Mouse (Mus musculus) heart, adult 18-20 months (tissue): ENCODE measurements at regions not wholly inside any gene's neighbourhood (a gene's known extent, or its start where the extent isn't known, plus 50 kb on each side); places are given as distances from the start of the nearest gene placed in this dataset.

Experiments
- DNase-seq, 2 experiments: peaks; one replicate each; pipeline ENCODE4 v3.0.0; 2021 to 2022; ENCODE audit warnings: mixed read lengths in 1 of 2

DNA sequence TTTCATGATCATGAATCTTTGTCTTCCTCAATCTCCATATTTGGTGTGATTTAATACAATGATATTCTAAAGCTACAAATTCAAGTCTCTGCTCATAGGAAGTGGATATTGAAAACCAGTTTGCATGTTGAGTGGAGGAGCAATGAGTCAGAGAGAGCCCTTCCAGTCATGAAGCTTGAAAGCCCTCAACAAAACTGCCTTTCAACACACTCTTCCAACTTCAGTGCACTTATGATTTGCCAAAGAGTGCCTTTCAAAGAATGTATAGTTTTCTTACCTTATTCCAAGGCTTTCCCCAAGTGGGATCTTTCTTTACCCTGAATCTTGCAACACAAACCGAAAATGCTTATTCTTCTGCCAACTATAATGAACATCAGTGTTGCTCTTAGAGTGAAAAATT lies 690.6 kb downstream of the Hdgfl1 start:
- no peak for DNase-seq

DNA sequence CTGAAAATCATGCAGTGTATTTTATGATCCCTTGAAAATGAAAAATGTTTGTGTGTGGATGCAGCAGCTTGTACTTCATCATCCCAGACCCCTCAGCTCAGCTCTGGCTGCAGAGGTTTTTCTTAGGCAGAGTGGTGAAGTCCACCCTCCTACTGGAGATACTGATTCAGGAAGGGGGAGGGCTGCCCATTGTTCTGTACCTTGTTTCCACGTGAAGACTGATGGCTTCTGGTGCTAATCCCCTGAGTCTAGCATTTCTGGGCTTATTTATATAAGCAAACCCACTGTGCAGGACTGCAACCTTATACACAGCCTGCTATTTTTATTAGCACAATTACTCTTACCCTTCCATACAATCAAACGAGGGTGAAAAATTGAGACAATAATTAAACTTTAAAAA lies 708.6 kb downstream of the Hdgfl1 start:
- DNase-seq, result no peak

DNA sequence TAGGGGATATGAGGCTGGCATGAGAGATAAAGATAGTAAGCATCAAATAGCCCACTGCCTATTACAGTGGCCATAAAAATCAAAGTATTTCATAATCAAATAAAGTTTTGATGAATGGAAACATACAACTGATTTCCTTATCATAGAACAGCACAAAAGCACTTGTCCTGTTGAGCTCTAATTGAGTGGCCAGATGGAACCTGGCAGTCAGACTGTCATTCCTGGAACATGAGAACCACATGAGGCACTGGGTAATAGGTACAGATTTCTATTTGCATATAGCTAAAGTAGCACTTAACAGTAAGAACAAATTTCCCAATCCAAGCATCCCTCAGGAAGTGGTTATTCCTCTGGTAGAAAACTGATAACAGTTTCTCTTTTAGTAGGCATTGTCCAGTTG lies 732.3 kb downstream of the Hdgfl1 start:
- DNase-seq, result no peak

DNA sequence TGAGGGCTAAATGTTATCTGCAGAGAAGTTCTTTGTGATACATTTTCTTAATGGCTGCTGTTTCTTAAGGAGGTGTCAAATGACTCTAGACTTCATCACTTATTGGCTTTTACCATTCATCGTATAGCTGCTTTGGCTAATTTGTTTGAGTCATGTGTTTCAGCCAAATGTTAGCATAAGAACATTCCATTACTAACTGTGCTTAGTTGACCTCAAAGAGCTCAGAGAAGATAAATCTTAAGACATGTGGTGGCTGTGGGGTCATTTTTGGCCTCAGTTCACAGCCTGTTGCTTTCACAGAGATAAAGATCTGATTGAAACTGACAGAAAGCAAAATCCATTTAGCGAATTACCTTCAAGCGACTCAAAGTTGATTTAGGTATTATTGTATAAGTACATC lies 743.6 kb downstream of the Hdgfl1 start:
- DNase-seq, result no peak

DNA sequence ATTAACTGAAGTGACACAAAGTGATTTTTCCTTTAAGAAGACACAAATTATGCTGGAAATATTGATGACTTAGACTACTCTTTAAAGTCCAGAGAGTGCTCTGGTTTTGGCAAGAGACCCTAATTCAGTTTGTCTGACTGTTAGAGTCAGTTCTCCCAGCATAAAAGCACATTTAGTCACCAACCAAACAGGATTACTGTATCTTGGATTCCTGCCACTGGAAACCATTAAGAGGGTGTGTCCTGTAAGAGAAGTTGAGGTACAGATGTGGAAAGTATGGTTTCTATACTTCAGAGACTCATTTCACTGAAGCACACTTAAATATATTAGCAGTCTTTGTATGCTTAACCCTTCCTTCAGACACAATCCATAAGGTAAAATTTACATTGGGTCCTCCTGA lies 745.3 kb downstream of the Hdgfl1 start:
- no peak for DNase-seq

DNA sequence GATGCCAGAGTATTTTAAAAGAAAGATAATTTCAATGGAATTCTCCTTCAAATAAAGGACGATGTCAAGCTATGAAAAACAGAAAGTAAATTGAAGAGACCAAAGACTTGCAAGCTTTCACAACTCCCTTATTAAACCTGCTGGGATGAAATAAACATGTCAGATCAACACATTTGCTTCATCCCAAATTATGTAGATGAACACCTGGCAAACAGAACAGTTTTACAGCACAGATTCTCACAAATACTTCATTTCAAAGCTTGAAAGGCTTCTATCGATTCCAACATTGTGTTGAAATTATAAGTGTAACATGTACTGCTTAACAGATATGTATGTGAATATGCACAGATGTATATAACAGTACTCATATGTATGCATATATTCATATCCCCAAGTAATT lies 749.5 kb downstream of the Hdgfl1 start:
- DNase-seq, result no peak

DNA sequence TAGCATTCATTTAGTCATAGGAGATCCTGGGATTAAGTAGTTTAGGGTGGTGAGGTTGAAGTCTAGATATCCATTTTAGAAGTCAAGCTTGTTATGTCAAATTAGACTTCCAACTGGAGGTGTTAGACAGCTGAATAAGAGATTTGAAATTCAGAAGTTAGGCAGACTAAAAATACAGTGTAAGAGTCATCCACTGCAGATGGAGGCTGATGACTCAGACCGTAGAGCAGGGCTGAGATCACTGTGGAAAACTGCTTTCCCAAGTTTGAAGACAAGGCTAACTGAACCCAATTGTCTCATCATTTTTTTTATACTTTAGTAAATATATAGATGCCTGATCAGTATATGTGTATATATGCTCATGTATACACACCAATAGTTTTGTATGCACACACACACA lies 738.8 kb upstream of the Nrsn1 start:
- no peak for DNase-seq

DNA sequence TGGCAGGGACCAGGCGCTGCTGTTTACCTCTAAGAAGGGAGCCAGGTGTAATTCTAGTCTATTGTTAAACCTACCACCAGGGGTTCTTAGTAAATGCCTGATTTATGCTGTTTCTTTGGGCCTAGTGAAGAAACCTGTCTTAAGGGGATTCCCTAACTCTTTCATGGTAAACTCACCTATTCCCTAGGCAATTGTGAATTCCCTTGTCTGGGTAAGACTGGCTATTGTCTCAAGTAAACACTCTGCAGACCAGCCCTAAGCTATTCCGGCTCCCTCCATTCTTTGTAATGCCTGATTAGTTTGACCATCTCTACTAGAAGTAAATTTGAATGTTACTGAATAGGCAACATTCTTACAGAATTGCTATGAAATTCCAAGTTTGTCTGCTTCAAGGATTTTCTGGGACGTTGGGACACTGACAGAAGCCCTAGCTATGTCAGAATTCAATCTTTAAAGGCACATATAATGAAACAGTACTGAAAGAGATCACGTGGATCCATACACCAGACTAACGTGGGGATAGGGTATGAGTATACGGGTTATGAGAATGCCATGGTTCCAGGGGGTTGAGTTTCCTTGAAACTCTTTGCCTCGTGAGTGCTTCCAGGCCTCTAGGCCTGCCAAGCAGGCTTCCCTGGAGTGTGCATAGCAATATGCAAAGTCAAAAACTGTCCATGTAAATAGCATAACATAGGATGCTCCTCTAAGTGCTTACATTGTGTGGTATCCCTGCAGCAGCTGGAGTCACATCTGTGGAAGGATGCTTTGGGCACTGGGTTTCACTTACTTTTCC lies 734.7 kb upstream of the Nrsn1 start:
- no peak for DNase-seq

DNA sequence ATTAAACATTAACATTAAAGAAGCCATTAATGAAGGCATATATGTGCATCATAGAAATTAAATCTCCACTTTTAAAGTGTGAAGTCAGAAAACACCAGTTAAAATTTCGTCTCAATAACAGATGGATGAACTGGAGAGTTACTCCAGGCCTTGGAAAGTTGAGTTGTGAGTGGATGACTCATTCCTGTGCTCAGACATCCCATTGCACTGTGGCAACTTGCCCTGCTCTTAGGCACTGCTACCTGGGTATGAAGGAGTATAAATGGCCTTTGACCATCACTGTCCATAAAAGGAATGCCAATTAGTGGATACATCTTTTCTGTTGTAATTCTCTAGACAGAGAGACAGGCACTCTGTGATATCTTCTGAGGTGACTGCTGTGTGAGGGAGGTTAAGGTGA lies 723.2 kb upstream of the Nrsn1 start:
- DNase-seq, result no peak

DNA sequence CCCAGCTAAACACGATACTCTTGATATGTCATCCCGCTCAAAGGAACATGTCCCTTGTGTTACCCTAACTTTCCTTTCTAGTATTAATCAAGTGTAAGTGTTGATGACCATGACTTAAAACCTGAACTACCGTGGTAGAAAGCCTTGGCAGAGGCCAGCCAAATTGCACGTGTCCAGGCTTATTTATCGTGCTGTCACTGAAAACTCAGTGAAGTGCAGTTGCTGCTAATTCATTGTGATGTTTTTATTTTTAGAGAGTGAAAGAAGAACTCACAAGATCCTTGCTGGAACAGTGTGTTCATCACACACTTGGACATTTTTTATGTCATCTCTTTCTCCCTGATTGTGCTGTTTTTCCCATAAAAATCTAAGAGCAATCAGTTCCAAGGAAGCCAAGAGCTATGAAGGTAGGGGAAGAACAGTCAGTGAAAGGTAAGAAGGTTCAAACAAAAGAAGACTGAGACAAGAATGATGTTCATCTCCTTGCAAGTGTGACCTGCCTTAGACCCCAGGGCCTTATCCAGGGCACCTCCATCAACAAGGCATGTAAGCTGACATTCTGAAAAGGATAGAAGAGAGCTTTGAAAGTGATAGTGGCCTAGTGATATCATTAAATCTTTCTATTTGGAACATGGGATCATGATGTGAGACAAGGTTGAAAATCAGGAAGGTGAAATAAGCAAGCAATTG lies 718.9 kb upstream of the Nrsn1 start:
- no peak for DNase-seq

DNA sequence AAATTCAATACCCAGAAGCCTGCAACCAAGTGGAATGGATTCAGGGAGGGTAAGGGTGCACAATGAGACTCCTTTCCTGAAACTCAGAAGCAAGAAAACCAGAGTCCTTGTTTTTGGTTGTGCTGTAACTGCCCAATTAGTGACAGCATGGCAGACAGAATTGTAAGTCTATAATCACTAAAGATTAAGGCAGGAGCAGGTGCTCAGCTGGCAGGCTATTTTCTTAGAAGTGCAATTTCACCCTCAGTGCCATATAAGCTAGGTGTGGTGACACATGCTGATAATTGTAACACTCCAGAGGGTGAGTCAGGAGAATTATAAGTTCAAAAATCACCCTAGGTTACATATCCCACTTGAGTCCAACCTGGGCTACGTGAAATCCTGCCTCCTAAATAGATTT lies 714.2 kb upstream of the Nrsn1 start:
- no peak for DNase-seq

DNA sequence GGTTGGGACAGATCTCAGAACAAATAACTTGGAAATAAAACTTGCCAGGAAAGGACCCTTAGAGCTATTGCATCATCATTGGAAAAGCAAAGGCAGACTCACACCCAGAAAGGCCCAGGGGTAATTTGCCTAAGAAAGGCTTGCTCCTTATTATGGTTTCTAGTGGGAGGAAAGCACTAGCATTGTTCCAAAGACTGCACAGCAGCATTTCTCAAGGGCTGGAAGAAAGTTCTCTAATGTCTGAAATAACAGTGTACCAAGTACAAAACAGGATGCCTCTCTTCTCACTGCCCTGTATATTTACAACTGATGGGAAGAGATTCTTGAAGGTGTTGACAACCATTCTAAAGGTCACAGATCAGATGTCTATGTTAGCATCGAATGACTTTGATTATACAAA lies 713.4 kb upstream of the Nrsn1 start:
- no peak for DNase-seq

DNA sequence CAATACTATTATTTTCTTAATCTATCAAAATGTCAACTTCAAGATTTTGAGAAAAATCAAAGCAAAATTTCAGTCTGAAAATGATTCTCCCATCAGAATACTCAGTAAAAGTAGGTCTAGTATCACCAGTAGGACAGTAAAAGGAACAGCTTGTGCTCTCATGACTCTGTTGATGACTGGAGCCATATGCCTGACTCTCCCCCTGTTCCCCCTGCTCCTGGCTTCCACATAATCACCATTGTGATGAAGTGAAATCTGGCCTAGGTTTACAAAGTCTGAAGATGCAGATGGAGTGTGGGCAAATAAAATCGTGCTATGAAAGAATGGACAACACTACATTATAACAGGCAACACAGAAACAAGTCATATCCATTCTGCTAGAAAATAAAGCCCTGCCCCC lies 708.3 kb upstream of the Nrsn1 start:
- DNase-seq, result no peak

DNA sequence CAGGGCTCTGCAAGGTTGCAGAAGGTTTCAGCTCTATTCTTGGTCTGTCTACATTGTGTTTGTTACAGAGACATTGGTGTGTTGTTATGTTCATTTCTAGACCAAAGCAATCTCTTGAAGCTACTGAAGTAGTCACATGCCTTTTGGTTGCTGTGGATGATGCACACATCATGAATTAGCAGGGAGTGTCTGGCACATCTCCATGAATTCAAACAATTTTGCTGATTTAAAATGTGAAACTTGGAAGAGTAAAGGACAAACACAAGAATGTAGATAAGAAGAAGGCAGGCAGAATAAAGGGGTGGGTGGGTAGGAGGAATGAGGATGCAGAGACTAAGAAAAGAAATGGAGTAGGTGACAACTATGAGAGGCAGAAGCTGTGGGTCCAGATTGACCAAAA lies 688.3 kb upstream of the Nrsn1 start:
- DNase-seq, result no peak

DNA sequence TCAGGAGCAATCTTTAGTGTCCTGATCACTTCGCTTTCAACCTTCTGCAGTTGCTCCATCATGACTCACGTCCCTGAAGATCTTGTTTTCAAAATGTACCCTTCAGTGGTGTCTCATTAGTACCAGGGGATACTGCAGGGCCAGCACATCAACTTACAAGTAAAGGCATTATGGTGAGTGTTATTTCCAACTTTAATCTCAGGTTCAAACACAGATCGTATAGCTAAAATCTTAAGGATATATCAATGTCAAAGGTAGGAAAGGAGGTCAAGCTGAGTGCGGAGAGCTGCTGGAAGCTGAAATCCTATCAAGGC lies 687.8 kb upstream of the Nrsn1 start:
- no peak for DNase-seq

DNA sequence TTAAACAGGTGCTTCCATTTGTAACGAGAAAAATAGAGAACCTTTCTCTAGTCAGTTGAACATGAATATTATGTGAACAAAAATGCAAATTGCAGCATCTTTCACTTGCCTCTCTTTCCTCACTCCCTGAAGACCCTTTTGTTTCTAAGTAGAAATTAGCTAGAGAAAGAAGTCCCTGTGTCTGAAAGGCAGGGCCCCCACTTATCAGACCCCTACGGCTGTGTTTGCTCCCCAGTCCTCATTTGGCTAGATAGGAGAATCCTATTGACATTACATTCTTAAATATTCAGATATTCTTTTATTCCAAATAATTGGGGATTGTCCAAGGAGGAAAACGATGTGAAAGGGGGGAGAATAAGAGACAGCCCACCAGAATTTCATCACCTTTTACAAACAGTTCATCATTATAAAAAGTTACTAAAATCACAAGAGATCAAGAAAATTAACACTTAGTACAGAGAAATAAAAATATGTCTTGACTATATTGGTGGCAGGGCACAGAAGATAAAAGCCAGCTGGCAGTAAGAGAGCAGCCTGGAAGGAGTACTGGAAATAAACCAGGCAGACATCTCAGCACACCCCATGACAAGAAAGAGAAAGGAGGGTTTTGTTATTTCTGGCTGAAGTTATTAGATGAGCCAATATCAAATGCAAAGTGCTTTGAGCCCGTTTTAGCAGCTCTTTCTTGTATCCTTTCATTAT lies 687.3 kb upstream of the Nrsn1 start:
- DNase-seq, result peak in 1 of 2 experiments; percentile 4

DNA sequence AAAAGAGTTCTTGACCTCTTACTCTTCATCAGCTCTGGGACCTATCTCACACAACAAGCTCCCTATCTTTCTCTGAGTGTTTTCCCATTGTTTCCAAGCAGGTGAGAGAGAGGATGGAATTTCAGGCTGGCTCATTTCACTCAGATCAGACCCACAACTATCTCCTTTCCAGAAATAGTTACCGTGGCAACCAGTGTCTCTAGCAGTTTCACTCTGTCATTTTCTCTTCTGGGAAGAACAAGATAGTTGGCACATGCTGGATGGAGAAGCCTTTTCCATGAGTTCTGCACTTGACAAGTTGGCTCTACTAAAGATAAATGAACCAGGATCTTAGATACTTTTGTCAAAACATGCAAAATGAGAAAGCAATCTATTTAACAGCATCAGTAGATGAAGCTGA lies 667.3 kb upstream of the Nrsn1 start:
- DNase-seq, result no peak

DNA sequence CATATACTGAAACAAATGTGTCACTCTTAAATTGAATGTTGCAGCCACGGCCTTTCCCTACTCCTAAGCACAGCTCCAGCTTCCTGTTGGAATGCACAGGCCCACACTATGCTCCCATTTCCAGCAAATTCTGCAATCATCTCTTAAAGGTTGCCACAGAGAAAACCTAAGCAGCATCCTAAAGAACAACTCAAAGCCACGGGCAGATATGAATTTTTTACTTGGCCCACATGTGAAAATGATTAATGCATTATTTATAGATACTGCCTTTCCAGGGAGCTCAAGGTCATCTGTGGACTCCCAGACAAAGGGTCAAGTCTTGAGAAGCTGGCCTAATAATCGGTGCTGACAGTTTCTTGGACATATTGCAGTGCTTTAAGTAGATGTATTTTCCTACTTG lies 663.5 kb upstream of the Nrsn1 start:
- no peak for DNase-seq

DNA sequence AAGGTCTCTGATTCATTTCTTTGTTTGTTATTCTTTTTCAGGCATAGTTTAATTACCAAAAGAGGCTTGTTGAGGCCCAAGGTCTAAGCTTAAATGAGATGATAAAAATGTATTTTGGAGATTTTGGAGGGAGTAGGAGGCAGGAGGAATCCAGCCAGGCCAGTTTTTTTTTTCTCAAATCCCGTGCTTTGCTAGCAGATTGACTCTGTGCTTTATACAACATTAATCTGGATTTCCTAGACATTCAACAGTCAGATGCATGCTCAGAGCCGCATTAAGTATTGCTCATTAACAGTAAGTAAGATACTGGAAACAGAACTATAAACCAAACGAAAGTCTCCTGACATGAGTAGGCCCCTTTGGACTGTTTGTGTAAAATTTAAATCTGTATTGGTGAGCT lies 662.9 kb upstream of the Nrsn1 start:
- no peak for DNase-seq

DNA sequence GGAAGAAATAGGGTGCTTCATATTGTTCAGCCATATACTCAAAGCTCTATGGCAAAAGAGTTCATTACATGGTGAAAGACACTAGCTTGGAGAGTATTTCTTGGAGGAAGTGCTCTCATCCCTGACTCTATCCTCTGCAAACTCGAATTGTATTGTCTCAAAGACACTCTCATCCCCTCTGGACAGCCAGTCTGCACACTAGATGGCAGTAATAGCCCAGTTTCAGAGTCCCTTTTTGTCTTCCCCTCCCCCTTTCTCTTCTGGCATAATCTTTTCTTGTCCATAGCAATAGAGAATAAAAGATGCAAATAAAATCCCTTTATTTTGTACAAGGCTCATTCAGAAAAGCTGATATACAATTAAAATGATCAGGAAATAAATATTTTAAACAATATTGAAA lies 662.5 kb upstream of the Nrsn1 start:
- DNase-seq, result peak; percentile 21 to 74

DNA sequence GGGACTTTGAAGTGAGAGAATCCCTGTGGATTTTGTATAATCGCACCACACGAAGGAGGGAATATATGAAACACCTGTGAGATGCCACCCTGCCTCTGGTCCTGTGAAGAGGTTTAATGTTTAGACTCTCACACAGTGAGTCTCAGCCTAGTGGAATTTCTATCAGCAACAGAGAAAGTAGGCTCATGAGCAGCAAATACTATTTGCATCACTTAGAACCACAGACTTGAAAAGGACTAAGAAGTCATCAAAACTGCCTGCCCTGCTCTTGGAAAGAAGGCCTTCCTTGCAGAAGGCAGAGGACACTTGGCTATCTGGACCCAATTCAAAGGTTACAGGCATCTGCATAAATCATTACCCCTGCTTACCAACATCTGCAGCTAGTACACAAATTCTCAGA lies 662.1 kb upstream of the Nrsn1 start:
- DNase-seq, result no peak

DNA sequence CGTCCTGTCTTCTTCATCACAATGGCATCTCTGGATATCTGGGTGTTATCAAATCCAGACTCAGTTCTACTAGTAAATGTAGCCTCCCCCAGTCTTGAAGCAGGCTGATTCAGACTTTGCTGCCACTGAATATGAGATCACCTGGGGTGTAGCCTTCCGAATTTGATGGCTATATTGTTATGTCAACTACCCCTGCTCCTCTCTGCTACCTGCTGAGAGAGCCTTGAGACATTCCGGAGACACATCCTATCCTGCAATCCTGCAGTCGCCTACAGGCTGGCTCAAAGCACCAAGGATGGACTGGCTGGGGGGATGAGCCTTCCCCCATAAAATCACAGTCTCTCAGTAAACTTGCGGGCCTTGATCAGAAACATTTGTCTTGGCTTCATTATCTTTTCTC lies 655.4 kb upstream of the Nrsn1 start:
- no peak for DNase-seq

DNA sequence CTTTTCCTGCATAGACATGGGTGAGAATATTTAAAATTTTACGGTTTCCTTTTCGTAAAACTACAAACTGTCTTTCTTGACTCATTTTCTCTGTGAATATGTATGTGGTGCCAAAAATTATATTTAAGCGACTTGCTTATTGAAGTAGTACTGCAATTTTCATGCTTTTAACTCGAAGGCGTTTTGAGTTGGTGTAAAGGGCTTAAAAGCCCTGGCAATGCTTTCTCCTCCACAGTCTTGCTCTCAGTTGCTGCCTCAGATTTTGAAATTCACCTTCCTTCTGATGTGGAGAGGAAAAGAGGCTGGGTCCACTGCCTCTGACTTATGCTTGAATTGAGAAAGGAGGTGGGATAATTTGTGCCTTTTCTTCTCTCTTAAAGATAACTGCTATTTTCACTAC lies 629.6 kb upstream of the Nrsn1 start:
- no peak for DNase-seq

DNA sequence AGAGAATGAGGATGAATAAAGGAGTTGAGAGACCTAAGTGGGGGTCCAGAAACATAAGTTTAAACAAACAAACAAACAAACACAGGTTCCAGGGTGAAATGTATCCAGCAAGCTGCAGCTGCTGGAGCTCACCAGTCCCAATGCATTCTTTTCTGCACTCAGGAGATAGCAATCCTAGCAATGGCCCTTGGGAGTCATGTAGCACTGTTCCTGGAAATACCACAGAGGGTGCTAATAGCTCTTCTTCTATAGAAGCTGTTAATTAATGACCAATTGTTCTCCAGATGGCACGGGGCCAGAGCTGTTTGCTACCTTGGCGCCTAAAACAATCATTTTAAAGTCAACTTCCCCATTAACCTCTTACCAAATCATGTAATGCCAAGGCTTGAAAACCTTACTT lies 622.8 kb upstream of the Nrsn1 start:
- no peak for DNase-seq
